Mouse (Mus musculus) heart, embryonic 15.5 days (tissue): Measurements from ENCODE around the gene Tmem126b. TPM values are rescaled to one million over a fixed set of nuclear protein-coding genes. Genes with fewer than 3 reads are reported as not detected.
A peak's percentile ranks its signal among the peaks of the same experiment; 100 is the strongest.

Experiments used
- ATAC-seq: fragments of 200-750 bp; cut with Nextera tagmentation; replicated peaks from 2 replicates; pipeline ENCODE4 v1.8.0; 2017; ENCODE audit warnings: low read depth, moderate TSS enrichment; ENCODE audit not compliant: insufficient number of reproducible peaks, insufficient read depth, low FRiP score
- H3K27ac ChIP-seq: fragments of 300-500 bp; sonication (generic); 2 replicates; pipeline ENCODE4 v1.5.1; 2015; ENCODE audit warnings: mild to moderate bottlenecking, inconsistent platforms
- H3K27me3 ChIP-seq: fragments of 300-500 bp; sonication (generic); 2 replicates; pipeline ENCODE4 v1.6.1; 2015; ENCODE audit warnings: inconsistent platforms
- H3K36me3 ChIP-seq: fragments of 300-500 bp; sonication (generic); 2 replicates; pipeline ENCODE4 v1.6.1; 2015; ENCODE audit warnings: mild to moderate bottlenecking, inconsistent platforms
- H3K4me1 ChIP-seq: fragments of 300-500 bp; sonication (generic); replicated peaks from 2 replicates; pipeline ENCODE4 v1.6.1; 2015; ENCODE audit warnings: inconsistent platforms
- H3K4me2 ChIP-seq: fragments of 300-500 bp; sonication (generic); 2 replicates; pipeline ENCODE4 v1.6.1; 2015; ENCODE audit warnings: inconsistent platforms, mild to moderate bottlenecking, moderate library complexity
- H3K4me3 ChIP-seq: fragments of 300-500 bp; sonication (generic); 2 replicates; pipeline ENCODE4 v1.5.1; 2015; ENCODE audit warnings: mild to moderate bottlenecking, inconsistent platforms
- H3K9ac ChIP-seq: fragments of 300-500 bp; sonication (generic); 2 replicates; pipeline ENCODE4 v1.6.1; 2015; ENCODE audit warnings: mild to moderate bottlenecking, inconsistent platforms
- H3K9me3 ChIP-seq: fragments of 300-500 bp; sonication (generic); replicated peaks from 2 replicates; pipeline ENCODE4 v1.6.1; 2016; ENCODE audit warnings: inconsistent platforms
- WGBS: fragments of 180-500 bp; shearing (Covaris S2); methylation state at CpG from one replicate; pipeline ENCODE4 v1.1.7; 2015; ENCODE audit warnings: mixed read lengths; 5-methylcytosine and 5-hydroxymethylcytosine counted together
- polyA plus RNA-seq: library from polyadenylated mRNA; unstranded; fragments of >200 nt; fragmentation: Nextera tagmentation; extraction: Ambion mirVana; gene quantifications from 2 replicates; pipeline ENCODE4 v1.2.1, GENCODE M21; 2015

The Tmem126b gene
- polyA plus RNA-seq, 1 experiment from 2014 or later = 30.8 TPM

DNA sequence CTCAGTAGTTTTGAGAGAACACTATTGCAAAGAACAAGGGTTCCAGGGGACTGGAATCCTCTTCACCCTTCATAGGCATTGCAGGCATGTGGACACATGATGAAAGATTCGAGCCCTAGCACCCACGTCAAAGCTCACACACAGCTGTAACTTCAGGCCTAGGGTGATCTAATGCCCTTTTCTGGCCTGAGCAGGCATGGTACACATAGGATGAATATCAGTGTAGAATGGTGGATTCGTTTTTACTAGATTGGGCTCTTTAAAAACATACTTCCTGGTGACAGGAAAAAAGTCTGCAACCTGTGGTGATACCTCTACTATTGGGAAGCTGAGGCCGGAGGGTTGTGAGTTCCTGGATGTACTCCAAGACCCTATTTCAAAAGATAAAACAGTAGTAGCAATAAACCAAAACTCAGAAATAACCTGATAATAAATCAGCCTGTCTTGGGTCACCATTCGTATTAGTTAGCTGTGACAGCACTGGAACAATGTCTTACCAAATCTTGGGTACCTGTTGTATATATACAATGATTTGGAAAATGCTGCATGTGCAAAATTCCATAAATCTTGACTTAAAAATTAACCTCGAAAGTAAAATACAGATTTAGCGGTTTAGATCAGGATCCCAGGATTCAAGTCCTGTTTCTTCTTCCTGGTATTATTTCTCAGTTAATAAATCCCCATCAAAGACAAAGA is 19.5 kb downstream of the Tmem126b start:
- Histone ChIP-seq H3K36me3 (peaks cover 26% of the 10 kb centered on the region), H3K4me3 (peak overlapping the region; percentile 58), H3K9ac (peak overlapping the region; percentile 62), H3K9me3 (no peaks in the 10 kb centered on the region), H3K4me2 (peak overlapping the region; percentile 77), H3K27ac (peak overlapping the region; percentile 87), H3K27me3 (peaks cover 6% of the 10 kb centered on the region), H3K4me1 (peaks cover 11% of the 10 kb centered on the region)
- no peak for ATAC-seq
- 13% methylated on average over 7 of the region's 7 CpGs for WGBS

DNA sequence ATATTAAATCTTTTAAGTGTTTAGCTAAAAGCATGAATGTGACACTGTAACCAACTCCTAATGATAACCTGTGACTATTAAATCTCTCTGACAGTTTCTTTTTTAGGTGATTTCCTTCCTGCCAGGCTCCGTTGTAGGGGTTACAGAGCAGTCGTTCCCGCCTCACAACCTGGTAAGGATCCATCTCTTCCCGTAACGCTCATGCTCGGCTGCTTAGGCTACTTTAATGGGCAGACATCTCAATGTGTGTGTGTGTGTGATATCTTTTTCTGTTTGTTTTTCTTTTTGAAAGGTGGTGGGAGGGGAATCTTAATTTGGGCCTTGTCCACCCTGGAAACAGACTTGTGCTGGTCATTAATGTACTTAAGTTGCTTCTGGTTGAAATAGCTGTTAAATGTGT is 31.6 kb downstream of the Tmem126b start:
- Histone ChIP-seq H3K4me3 (peak overlapping the region; percentile 98), H3K27me3 (no peaks in the 10 kb centered on the region), H3K27ac (peak overlapping the region; percentile 99), H3K9ac (peak overlapping the region; percentile 97), H3K9me3 (no peaks in the 10 kb centered on the region), H3K36me3 (no peaks in the 10 kb centered on the region; the same call in 1 of the 2 replicates), H3K4me2 (peak overlapping the region; percentile 66), H3K4me1 (peaks cover 10% of the 10 kb centered on the region)
- WGBS = under 1% methylated on average over 6 of the region's 6 CpGs
- no peak for ATAC-seq

DNA sequence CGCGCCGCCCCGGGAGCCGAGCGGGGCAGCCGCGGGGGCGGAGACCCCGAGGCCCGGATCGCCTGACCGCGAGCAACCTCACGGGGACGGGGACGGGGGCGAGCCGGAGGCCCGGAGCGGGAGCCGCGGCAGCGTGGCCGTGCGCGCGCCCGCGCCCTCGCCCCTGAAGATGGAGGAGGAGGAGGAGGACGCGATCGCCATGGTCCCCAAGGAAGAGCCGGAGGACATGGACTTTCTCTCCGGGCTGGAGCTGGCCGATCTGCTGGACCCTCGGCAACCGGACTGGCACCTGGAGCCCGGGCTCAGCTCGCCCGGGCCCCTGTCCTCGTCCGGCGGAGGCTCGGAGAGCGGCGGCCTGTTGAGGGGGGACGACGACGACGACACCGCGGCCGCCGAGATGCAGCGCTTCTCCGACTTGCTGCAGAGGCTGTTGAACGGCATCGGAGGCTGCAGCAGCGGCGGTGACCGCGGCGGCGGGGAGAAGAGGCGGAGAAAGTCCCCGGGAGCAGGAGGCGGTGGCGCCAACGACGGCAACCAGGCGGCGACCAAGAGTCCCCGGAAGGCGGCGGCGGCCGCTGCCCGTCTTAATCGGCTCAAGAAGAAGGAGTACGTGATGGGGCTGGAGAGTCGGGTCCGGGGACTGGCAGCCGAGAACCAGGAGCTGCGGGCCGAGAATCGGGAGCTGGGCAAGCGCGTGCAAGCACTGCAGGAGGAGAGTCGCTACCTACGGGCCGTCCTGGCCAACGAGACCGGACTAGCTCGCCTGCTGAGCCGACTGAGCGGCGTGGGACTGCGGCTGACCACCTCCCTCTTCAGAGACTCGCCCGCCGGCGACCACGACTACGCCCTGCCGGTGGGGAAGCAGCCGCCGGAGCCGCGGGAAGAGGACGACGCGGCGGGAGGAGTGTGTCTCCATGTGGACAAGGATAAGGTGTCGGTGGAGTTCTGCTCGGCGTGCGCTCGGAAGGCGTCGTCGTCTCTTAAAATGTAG is 32.4 kb downstream of the Tmem126b start:
- Histone ChIP-seq H3K4me3 (peak overlapping the region; percentile 98), H3K27me3 (no peaks in the 10 kb centered on the region), H3K9ac (peak overlapping the region; percentile 97), H3K36me3 (no peaks in the 10 kb centered on the region; the same call in 1 of the 2 replicates), H3K4me1 (peaks cover 10% of the 10 kb centered on the region), H3K27ac (peak overlapping the region; percentile 99), H3K4me2 (peak overlapping the region; percentile 66), H3K9me3 (no peaks in the 10 kb centered on the region)
- under 1% methylated on average over 123 of the region's 123 CpGs for WGBS
- ATAC-seq = peak; percentile 81

DNA sequence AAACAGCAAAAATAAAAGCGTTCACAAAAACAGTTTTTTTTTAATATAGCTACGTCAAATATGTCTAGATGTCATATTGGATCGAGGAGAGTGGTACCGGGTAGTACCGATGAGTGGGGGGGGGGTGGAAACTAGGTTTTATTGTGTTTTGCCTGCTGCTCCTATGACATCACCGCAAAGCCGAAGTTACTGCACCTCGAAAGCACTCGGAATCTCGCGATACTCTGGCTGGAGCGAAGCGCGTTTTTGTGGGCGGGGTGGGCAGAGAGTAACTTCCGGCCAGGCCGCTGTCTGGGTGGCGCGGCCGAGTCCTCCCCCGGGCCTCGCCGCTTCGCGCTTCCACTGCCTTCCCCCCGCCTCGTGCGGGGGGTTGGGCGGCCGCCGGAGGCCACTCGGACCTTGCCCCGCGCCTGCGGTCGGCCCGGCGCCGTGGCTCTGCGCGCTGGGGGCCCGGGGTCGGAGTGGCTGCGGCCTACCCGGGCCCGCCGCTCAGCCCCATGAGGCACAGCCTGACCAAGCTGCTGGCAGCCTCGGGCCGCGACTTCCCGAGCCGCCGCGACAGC is 33.2 kb downstream of the Tmem126b start, which contains the start of gene Crebzf:
Gene Crebzf (plus strand): TSS at position 212 of the 563 bp plus-strand sequence.
- peak within 1 kb of the TSS; percentile 98 for H3K4me3 ChIP-seq
- WGBS = under 1% methylated on average over 50 of the region's 54 CpGs
- H3K36me3 ChIP-seq = no peaks in the 10 kb centered on the region
- peak; percentile 91 for ATAC-seq
- no peaks in the 10 kb centered on the region for H3K27me3 ChIP-seq
- peak within 1 kb of the TSS; percentile 99 for H3K27ac ChIP-seq
- H3K9me3 ChIP-seq = no peaks in the 10 kb centered on the region
- H3K4me1 ChIP-seq = peaks cover 9% of the 10 kb centered on the region
- peak within 1 kb of the TSS; percentile 97 for H3K9ac ChIP-seq
- H3K4me2 ChIP-seq = peak within 1 kb of the TSS; percentile 66

DNA sequence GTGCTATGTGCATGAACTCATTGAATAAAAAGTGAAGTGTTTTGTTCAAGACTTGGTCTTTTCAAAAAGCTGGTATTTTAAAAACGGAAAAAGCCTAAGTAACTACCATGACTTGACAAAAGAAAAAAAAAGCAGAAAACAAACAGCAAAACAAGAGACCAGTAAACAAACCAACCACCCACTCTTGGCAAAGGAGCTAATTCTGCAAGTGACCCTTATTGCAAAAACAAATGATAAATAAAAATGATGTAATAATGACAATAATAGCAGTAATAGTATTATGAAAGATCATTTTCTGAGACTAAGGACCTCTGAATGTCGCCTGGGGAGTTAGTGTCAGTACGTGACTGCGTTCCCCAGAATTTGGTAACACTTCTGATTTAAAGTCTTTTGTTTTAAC is 33.7 kb downstream of the Tmem126b start:
- Histone ChIP-seq H3K9ac (peak overlapping the region; percentile 97), H3K4me3 (peak overlapping the region; percentile 98), H3K36me3 (no peaks in the 10 kb centered on the region), H3K27ac (peak overlapping the region; percentile 99), H3K9me3 (no peaks in the 10 kb centered on the region), H3K27me3 (no peaks in the 10 kb centered on the region), H3K4me1 (peaks cover 5% of the 10 kb centered on the region), H3K4me2 (peak overlapping the region; percentile 66)
- no peak for ATAC-seq
- WGBS = 11% methylated on average over 4 of the region's 4 CpGs

DNA sequence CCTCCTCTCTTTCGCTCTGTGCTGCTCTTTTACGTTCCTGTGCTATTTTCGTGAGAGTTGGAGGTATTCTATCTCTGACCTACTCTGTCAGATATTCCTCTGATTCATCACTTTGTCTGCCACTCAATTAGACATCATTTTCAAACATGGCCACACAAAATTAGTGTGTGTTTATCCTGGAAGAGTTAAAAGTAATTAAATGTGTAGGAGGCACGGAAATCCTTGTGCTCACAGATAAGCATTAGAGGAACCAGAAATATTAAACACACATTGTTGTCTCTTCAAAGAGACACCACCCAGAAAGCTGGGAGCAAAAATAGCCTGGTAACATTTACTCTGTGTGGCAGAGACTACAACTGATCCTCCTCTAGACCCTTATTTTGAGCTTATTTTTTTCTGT is 35.8 kb downstream of the Tmem126b start:
- no peak for ATAC-seq
- Histone ChIP-seq H3K4me3 (no peak overlapping the region), H3K27me3 (no peaks in the 10 kb centered on the region), H3K4me1 (no peaks in the 10 kb centered on the region), H3K9ac (no peak overlapping the region), H3K4me2 (no peak overlapping the region), H3K27ac (no peak overlapping the region), H3K36me3 (no peaks in the 10 kb centered on the region), H3K9me3 (no peaks in the 10 kb centered on the region)
- WGBS = 68% methylated on average over 4 of the region's 4 CpGs

DNA sequence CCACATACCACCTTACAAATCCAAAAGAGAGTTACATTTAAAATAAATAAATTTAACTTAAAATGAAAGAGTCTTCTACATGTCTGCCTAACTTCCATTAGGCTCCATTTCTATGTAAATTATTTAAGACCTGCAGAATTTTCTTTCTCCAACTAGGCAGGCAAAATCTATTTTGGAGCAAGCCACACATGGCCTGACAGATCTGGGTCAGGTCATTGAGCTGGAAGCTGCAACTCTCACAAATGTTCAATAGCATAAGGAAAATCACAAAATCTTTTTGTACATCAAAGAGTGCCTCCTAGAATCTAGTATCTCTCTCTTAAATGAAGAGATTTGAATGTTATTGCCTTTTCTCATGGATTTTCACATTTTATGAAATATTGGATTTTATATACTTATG is 43.6 kb downstream of the Tmem126b start:
- no peak for ATAC-seq
- H3K4me2 ChIP-seq = no peak overlapping the region
- H3K27ac ChIP-seq = no peak overlapping the region
- no peaks in the 10 kb centered on the region for H3K36me3 ChIP-seq
- H3K4me1 ChIP-seq = peaks cover under 1% of the 10 kb centered on the region
- no peak overlapping the region for H3K4me3 ChIP-seq
- H3K9me3 ChIP-seq = no peaks in the 10 kb centered on the region
- H3K9ac ChIP-seq = no peak overlapping the region
- no peaks in the 10 kb centered on the region for H3K27me3 ChIP-seq

DNA sequence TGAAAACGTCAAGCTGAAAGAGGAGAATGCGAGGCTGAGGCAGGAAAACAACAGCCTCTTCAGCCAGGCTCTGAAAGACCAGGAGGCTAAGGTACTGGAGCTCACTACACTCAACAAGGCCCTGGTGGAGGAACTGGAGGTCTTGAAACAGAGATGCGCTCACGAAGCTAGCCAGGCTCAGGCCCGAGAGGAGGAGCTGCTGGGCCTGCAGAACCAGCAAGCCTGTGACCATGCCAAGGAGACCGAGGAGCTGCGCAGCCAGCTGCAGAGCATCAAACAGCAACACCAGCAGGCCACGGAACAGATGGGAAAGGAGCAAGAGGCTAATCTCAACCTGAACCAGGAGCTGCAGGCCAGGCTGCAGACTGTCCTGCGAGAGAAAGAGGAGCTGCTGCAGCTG is 48.8 kb downstream of the Tmem126b start:
- Histone ChIP-seq H3K4me2 (peak overlapping the region; percentile 84), H3K4me1 (peaks cover 7% of the 10 kb centered on the region), H3K27me3 (no peaks in the 10 kb centered on the region), H3K9me3 (no peaks in the 10 kb centered on the region), H3K9ac (peak overlapping the region; percentile 56; the same call in 1 of the 2 replicates), H3K27ac (no peak overlapping the region), H3K36me3 (no peaks in the 10 kb centered on the region), H3K4me3 (peak overlapping the region; percentile 47)
- ATAC-seq = no peak
- 52% methylated on average over 9 of the region's 9 CpGs for WGBS

DNA sequence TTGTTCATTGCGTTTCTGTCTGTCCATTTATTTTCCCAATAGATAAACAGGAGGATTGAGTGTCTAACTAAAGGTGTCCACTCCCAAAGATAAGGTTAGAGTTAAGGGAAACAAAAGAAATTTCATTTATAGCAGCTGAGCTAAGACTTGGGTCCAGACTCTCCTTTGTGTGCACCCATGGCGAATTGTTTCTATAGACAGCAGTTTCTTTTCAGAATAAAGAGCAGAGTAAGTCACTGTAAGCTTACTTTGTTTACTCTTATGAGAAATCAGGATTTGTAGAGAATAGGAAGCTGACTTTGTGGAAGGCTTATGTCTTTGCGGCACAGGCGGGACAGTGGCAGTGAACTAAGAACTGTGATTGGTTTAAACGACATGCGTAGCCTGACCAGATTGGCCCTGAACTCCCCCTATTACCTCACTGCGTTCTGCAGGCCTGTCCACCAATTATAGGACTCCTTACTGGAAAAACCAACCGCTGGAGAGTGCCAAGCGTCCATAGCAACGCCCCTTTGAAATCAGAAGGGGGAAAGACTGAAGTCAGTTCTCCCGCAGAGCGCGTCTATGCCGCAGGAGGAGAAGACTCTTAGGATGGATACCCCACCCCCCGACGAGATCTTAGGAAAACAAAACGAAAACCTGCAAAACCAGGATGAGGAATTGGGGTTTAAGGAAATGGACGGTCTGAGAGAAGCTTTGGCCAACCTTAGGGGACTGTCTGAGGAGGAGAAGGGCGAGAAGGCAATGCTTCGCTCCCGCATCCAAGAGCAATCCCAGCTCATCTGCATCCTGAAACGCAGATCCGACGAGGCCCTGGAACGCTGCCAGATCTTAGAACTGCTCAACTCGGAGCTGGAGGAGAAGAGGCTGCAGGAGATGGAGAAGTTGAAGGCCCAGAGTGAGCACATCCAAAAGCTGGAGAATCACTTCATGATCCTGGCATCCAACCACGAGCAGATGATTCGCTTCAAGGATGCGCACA is 49.5 kb downstream of the Tmem126b start, which contains the start of gene Ccdc89:
Gene Ccdc89 (plus strand): TSS at position 558 of the 982 bp plus-strand sequence.
- peak within 1 kb of the TSS; percentile 56 for H3K9ac ChIP-seq
- peak; percentile 100 for ATAC-seq
- H3K36me3 ChIP-seq = no peaks in the 10 kb centered on the region
- H3K9me3 ChIP-seq = no peaks in the 10 kb centered on the region
- H3K4me3 ChIP-seq = peak within 1 kb of the TSS; percentile 47
- 17% methylated on average over 29 of the region's 29 CpGs for WGBS
- peak within 1 kb of the TSS; percentile 84 for H3K4me2 ChIP-seq
- 0 out of 2 replicates have a peak within 1 kb of the TSS, but pooled peaks have one; percentile 40 for H3K27ac ChIP-seq
- H3K27me3 ChIP-seq = no peaks in the 10 kb centered on the region
- H3K4me1 ChIP-seq = peaks cover 7% of the 10 kb centered on the region
